Mouse (Mus musculus): Measurements from ENCODE around the gene Gm18596. TPM values are rescaled to one million over a fixed set of nuclear protein-coding genes. Genes with fewer than 3 reads are reported as not detected.
"Not testable (repeated sequence)": the region's sequence is repeated elsewhere in the genome, so short reads cannot be mapped to it uniquely, and the experiment has no call there.

The Gm18596 gene
- not detected for total RNA-seq (2018; cell fraction: chromatin; rRNA removed)
- total RNA-seq (2018; cell fraction: cytosol; rRNA removed), result not detected
- not detected for total RNA-seq (2018; cell fraction: nucleus; rRNA removed)
- polyA plus RNA-seq (2018), result not detected in 3 replicates

DNA sequence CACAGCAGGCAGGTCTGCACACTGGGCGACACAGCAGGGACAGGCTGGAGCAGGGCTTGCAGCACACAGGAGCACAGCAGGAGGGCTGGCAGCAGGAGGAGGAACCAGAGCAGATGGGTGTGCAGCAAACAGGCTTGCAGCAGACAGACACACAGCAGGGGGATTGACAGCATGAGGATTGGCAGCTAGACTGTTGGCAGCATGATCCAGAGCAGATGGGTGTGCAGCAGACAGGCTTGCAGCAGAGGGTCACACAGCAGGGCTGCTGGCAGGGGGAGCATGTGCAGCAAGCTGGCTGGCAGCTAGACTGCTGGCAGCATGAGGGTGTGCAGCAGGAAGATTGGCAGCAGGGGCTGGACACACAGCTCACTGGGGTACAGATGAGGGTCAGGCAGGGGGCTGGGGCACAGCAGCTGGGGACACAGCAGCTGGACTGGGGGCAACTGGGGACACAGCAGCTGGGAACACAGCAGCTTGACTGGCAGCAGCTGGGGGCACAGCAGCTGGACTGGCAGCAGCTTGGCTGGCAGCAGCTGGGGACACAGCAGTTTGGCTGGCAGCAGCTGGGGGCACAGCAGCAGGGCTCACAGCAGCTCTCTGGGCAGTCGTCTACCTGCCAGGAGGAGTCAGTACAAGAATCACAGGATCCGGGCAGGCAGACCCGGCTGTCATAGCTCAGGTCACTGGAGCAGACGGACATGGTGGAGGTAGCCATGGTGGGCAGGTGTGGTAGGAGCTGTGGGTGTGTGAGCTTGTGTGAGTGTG, at the start of gene Gm18596:
Gm18596 (minus strand) TSS at position 715 of the 765 bp plus-strand sequence.
- not testable (repeated sequence) for H3K27ac ChIP-seq; H3K79me2 ChIP-seq (ENCODE audit: inconsistent target); H3K4me3 ChIP-seq (ENCODE audit: inconsistent target); H3K36me3 ChIP-seq (ENCODE audit: inconsistent target)
- 87% methylated on average over 4 of the region's 5 CpGs for WGBS (ENCODE audit: missing documents)

DNA sequence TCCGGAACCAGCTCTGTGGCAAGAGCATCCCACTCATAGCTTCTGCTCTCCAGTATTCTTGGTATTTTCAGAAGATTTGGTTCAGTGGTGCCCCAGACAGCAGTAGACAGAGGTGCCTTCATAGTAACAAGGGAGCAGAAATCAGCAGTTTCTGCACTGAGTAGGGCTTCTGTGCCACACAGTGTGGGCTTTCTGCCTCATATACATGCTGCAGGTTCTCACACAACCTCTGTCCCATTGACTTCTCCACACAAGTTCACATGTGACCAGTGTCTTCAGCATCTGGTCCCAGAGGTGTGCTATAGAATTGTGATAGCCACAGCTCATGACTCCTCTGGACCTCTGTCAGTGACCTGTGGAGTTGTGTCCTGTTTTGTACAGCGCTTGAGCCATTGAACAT, 46.2 kb upstream of the Gm18596 start:
- H3K4me3 ChIP-seq (ENCODE audit: inconsistent target), result no peak overlapping the region
- H3K27ac ChIP-seq, result no peak overlapping the region
- H3K79me2 ChIP-seq (ENCODE audit: inconsistent target), result no peaks in the 10 kb centered on the region
- 78% methylated on average over 2 of the region's 2 CpGs for WGBS (ENCODE audit: missing documents)
- no peaks in the 10 kb centered on the region for H3K36me3 ChIP-seq (ENCODE audit: inconsistent target)

DNA sequence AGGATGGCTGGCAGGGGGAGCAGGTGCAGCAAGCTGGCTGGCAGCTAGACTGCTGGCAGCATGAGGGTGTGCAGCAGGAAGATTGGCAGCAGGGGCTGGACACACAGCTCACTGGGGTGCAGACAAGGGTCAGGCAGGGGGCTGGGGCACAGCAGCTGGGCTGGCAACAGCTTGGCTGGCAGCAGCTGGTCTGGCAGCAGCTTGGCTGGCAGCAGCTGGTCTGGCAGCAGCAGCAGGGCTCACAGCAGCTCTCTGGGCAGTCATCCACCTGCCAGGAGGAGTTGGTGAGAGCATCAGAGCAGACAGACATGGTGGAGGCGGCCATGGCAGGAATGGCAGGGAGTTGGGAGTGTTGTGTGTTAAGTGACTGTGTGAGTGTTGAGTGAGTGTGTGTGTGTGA, 45.4 kb upstream of the Gm18596 start, which contains the start of gene Gm7137:
Gm7137 (minus strand) TSS at position 325 of the 400 bp plus-strand sequence.
- not testable (repeated sequence) for H3K36me3 ChIP-seq (ENCODE audit: inconsistent target); H3K27ac ChIP-seq; H3K4me3 ChIP-seq (ENCODE audit: inconsistent target); H3K79me2 ChIP-seq (ENCODE audit: inconsistent target)
- WGBS (ENCODE audit: missing documents), result no CpG with 5 or more reads among the region's 1 CpGs

DNA sequence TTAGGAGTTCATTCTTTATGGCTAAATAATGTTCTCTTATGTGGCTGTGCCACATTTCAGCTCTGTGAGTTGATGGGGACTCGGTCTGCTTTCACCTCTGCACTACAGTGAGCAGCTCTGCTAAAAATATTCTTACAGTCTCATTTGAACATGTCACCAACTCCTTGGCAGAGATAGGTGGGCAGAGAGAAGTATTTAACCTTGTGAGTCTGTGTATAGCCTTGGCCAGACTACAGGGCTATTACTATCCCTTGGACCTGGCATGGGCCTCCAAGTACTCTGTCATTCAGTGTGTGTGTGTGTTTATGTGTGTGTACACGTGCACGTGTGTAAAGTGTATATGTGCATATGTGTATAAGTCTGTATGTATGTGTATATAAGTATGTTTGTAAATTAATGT, 41.0 kb upstream of the Gm18596 start:
- no CpG with 5 or more reads among the region's 3 CpGs for WGBS (ENCODE audit: missing documents)
- H3K4me3 ChIP-seq (ENCODE audit: inconsistent target); H3K36me3 ChIP-seq (ENCODE audit: inconsistent target); H3K27ac ChIP-seq; H3K79me2 ChIP-seq (ENCODE audit: inconsistent target): not testable (repeated sequence)

DNA sequence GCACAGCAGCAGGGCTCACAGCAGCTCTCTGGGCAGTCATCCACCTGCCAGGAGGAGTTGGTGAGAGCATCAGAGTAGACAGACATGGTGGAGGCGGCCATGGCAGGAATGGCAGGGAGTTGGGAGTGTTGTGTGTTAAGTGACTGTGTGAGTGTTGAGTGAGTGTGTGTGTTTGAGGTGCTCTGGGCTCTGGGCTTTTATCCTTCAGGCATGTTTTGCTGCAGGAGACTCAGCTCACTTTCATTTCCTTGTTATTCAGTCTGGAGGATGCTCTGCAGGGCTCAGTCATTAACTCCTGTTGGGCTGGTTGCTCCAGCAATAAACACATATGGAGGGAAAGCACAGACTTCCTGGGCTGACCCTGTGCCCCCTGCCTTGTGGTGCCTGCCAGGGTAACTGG, 40.0 kb upstream of the Gm18596 start, which contains the start of gene Gm3250:
Gm3250 (minus strand) TSS at position 101 of the 400 bp plus-strand sequence.
- not testable (repeated sequence) for H3K27ac ChIP-seq
- WGBS (ENCODE audit: missing documents), result no CpG with 5 or more reads among the region's 1 CpGs

DNA sequence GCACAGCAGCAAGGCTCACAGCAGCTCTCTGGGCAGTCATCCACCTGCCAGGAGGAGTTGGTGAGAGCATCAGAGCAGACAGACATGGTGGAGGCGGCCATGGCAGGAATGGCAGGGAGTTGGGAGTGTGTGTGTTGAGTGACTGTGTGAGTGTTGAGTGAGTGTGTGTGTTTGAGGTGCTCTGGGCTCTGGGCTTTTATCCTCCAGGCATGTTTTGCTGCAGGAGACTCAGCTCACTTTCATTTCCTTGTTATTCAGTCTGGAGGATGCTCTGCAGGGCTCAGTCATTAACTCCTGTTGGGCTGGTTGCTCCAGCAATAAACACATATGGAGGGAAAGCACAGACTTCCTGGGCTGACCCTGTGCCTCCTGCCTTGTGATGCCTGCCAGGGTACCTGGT, 34.4 kb upstream of the Gm18596 start, which contains the start of gene Gm7138:
Gm7138 (minus strand) TSS at position 101 of the 400 bp plus-strand sequence.
- H3K36me3 ChIP-seq (ENCODE audit: inconsistent target); H3K27ac ChIP-seq; H3K79me2 ChIP-seq (ENCODE audit: inconsistent target); H3K4me3 ChIP-seq (ENCODE audit: inconsistent target): not testable (repeated sequence)
- WGBS (ENCODE audit: missing documents), result 80% methylated on average over 1 of the region's 1 CpGs

More for the DNA sequence above, 40.0 kb upstream of the Gm18596 start, which contains the start of gene Gm3250:
- H3K79me2 ChIP-seq (ENCODE audit: inconsistent target); H3K36me3 ChIP-seq (ENCODE audit: inconsistent target); H3K4me3 ChIP-seq (ENCODE audit: inconsistent target): not testable (repeated sequence)

DNA sequence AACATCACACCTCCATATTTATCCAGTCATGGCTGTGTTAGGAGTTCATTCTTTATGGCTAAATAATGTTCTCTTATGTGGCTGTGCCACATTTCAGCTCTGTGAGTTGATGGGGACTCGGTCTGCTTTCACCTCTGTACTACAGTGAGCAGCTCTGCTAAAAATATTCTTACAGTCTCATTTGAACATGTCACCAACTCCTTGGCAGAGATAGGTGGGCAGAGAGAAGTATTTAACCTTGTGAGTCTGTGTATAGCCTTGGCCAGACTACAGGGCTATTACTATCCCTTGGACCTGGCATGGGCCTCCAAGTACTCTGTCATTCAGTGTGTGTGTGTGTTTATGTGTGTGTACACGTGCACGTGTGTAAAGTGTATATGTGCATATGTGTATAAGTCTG, 29.7 kb upstream of the Gm18596 start:
- not testable (repeated sequence) for H3K27ac ChIP-seq; H3K4me3 ChIP-seq (ENCODE audit: inconsistent target); H3K36me3 ChIP-seq (ENCODE audit: inconsistent target); H3K79me2 ChIP-seq (ENCODE audit: inconsistent target)
- WGBS (ENCODE audit: missing documents), result no CpG with 5 or more reads among the region's 3 CpGs

DNA sequence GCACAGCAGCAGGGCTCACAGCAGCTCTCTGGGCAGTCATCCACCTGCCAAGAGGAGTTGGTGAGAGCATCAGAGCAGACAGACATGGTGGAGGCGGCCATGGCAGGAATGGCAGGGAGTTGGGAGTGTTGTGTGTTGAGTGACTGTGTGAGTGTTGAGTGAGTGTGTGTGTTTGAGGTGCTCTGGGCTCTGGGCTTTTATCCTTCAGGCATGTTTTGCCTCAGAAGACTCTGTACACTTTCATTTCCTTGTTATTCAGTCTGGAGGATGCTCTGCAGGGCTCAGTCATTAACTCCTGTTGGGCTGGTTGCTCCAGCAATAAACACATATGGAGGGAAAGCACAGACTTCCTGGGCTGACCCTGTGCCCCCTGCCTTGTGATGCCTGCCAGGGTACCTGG, 28.8 kb upstream of the Gm18596 start, which contains the start of gene Gm3238:
Gm3238 (minus strand) TSS at position 101 of the 400 bp plus-strand sequence.
- H3K79me2 ChIP-seq (ENCODE audit: inconsistent target); H3K36me3 ChIP-seq (ENCODE audit: inconsistent target); H3K27ac ChIP-seq; H3K4me3 ChIP-seq (ENCODE audit: inconsistent target): not testable (repeated sequence)
- WGBS (ENCODE audit: missing documents), result no CpG with 5 or more reads among the region's 1 CpGs

DNA sequence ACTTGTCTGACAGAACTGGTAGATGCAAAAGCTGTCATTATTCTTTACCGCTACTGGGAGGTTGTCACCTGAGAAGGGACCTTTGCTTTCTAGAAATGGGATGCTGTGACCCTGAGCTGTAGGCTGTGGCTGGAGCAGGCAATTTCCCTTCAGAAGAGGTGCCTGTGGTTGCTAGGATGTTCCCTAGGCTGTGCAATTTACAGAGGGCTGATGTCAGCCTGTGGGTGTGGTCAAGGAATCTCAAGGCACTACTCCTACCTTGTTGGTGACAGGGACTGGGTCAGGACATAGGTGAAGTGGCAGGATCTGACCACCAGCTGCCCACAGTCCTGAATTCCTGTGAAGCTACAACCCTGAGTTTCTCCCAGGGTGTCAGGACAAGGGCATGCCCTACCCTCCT, 27.3 kb upstream of the Gm18596 start:
- Histone ChIP-seq H3K27ac (no peak overlapping the region), H3K79me2 (ENCODE audit: inconsistent target) (no peaks in the 10 kb centered on the region), H3K4me3 (ENCODE audit: inconsistent target) (no peak overlapping the region), H3K36me3 (ENCODE audit: inconsistent target) (no peaks in the 10 kb centered on the region)
- WGBS (ENCODE audit: missing documents), result 92% methylated on average over 1 of the region's 1 CpGs

DNA sequence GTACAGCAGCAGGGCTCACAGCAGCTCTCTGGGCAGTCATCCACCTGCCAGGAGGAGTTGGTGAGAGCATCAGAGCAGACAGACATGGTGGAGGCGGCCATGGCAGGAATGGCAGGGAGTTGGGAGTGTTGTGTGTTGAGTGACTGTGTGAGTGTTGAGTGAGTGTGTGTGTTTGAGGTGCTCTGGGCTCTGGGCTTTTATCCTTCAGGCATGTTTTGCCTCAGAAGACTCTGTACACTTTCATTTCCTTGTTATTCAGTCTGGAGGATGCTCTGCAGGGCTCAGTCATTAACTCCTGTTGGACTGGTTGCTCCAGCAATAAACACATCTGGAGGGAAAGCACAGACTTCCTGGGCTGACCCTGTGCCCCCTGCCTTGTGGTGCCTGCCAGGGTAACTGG, 17.1 kb upstream of the Gm18596 start, which contains the start of gene Gm3233:
Gm3233 (minus strand) TSS at position 101 of the 400 bp plus-strand sequence.
- H3K79me2 ChIP-seq (ENCODE audit: inconsistent target); H3K27ac ChIP-seq; H3K36me3 ChIP-seq (ENCODE audit: inconsistent target); H3K4me3 ChIP-seq (ENCODE audit: inconsistent target): not testable (repeated sequence)
- WGBS (ENCODE audit: missing documents), result no CpG with 5 or more reads among the region's 1 CpGs

DNA sequence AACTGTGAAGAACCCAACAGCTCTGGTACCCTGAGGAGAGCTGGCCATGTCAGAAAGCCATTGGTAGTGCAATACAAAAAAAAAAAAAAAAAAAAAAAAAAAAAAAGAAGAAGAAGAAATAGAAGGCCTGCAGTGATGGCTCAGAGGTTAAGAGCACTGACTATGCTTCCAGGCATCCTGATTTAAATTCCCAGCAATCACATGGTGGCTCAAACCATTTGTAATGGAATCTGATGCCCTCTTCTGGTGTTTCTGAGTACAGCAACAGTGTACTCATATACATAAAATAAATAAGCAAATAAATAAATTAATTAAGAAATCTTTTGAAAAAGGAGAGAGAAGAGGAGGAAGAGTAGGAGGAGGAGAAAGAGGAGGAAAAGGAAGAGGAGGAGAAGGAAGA, 11.0 kb upstream of the Gm18596 start:
- H3K79me2 ChIP-seq (ENCODE audit: inconsistent target), result no peaks in the 10 kb centered on the region

DNA sequence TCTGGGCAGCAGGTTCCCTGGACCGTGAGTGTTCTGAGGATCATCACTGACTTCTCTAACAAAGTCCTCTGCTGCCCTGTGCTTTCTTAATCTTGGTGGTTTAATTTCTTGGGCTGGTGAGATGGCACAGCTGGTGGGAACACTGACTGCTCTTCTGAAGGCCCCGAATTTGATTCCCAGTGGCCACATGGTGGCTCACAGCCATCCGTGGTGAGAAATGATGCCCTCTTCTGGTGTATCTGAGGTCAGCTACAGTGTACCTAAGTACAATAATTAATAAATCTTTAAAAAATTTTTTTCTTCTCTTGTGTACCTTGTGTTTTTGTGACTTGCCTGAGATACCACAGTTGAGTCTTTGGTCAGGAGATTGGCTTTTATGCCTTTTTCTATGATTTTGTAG, 9.9 kb upstream of the Gm18596 start:
- H3K79me2 ChIP-seq (ENCODE audit: inconsistent target); H3K4me3 ChIP-seq (ENCODE audit: inconsistent target); H3K27ac ChIP-seq; H3K36me3 ChIP-seq (ENCODE audit: inconsistent target): not testable (repeated sequence)
- 57% methylated on average over 3 of the region's 3 CpGs for WGBS (ENCODE audit: missing documents)

More for the DNA sequence above, 11.0 kb upstream of the Gm18596 start:
- H3K4me3 ChIP-seq (ENCODE audit: inconsistent target), result no peak overlapping the region
- no peaks in the 10 kb centered on the region for H3K36me3 ChIP-seq (ENCODE audit: inconsistent target)
- no peak overlapping the region for H3K27ac ChIP-seq

DNA sequence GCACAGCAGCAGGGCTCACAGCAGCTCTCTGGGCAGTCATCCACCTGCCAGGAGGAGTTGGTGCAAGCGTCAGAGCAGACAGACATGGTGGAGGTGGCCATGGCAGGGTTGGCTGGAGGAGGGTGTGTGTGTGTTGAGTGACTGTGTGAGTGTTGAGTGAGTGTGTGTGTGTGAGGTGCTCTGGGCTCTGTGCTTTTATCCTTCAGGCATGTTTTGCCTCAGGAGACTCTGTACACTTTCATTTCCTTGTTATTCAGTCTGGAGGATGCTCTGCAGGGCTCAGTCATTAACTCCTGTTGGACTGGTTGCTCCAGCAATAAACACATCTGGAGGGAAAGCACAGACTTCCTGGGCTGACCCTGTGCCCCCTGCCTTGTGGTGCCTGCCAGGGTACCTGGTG, 8.8 kb upstream of the Gm18596 start, which contains the start of gene Gm9736:
Gm9736 (minus strand) TSS at position 101 of the 400 bp plus-strand sequence.
- 75% methylated on average over 1 of the region's 1 CpGs for WGBS (ENCODE audit: missing documents)
- H3K4me3 ChIP-seq (ENCODE audit: inconsistent target); H3K27ac ChIP-seq; H3K79me2 ChIP-seq (ENCODE audit: inconsistent target); H3K36me3 ChIP-seq (ENCODE audit: inconsistent target): not testable (repeated sequence)

DNA sequence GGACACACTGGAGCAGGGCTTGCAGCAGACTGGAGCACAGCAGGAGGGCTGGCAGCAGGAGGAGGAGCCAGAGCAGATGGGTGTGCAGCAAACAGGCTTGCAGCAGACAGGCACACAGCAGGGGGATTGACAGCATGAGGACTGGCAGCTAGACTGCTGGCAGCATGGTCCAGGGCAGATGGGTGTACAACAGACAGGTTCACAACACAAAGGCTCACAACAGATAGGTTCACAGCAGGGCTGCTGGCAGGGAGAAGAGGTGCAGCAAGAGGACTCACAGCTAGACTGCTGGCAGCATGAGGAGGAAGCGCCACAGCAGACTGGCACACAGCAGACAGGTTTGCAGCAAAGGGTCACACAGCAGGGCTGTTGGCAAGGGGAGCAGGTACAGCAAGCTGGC, 8.2 kb upstream of the Gm18596 start:
- H3K27ac ChIP-seq; H3K4me3 ChIP-seq (ENCODE audit: inconsistent target); H3K36me3 ChIP-seq (ENCODE audit: inconsistent target); H3K79me2 ChIP-seq (ENCODE audit: inconsistent target): not testable (repeated sequence)
- WGBS (ENCODE audit: missing documents), result 75% methylated on average over 1 of the region's 1 CpGs

DNA sequence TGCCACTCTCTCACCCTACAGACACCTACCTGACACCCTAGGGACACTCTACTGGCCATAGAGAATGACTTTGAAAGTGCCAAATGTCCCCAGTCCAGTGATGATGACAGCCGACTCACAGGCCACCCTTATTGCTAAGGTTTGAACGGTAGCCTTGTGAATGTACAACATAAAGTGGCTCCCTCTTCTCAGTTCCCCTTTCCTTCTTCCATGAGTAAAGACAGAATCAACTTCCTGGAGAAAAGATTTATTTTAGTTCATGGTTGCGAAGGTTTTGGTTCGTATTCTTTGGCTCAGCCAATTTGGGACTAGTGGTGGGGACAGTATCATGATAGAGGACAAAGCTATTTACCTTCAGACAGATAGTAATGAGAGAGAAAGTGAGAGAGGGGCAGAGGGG, 3.5 kb downstream of the Gm18596 start:
- no peak overlapping the region for H3K27ac ChIP-seq
- 49% methylated on average over 4 of the region's 4 CpGs for WGBS (ENCODE audit: missing documents)

More for the DNA sequence above, 3.5 kb downstream of the Gm18596 start:
- Histone ChIP-seq H3K79me2 (ENCODE audit: inconsistent target) (no peaks in the 10 kb centered on the region), H3K4me3 (ENCODE audit: inconsistent target) (no peak overlapping the region), H3K36me3 (ENCODE audit: inconsistent target) (no peaks in the 10 kb centered on the region)
